Mouse (Mus musculus) hindbrain, postnatal 0 days (tissue): Measurements from ENCODE around the gene Cdh4. TPM values are rescaled to one million over a fixed set of nuclear protein-coding genes. Genes with fewer than 3 reads are reported as not detected.

Experiments used
- ATAC-seq: fragments of 200-750 bp; cut with Nextera tagmentation; 2 replicates; pipeline ENCODE4 v1.8.0; 2017; ENCODE audit warnings: mild to moderate bottlenecking, moderate TSS enrichment, moderate library complexity
- DNase-seq: peaks from one replicate; pipeline ENCODE4 v3.0.0-alpha.2; 2015; ENCODE audit warnings: low spot score
- H3K27ac ChIP-seq: fragments of 300-500 bp; sonication (generic); 2 replicates; pipeline ENCODE4 v1.5.1; 2014; ENCODE audit warnings: mild to moderate bottlenecking
- H3K27me3 ChIP-seq: fragments of 300-500 bp; sonication (generic); 2 replicates; pipeline ENCODE4 v1.6.1; 2014; ENCODE audit warnings: low read length, mixed read lengths; ENCODE audit not compliant: insufficient read depth
- H3K36me3 ChIP-seq: fragments of 300-500 bp; sonication (generic); 2 replicates; pipeline ENCODE4 v1.6.1; 2014; ENCODE audit warnings: low read length, mixed read lengths; ENCODE audit not compliant: insufficient read depth
- H3K4me1 ChIP-seq: fragments of 300-500 bp; sonication (generic); 2 replicates; pipeline ENCODE4 v1.6.1; 2014; ENCODE audit warnings: antibody characterized with exemption, low read length, mixed read lengths; ENCODE audit not compliant: insufficient read depth
- H3K4me2 ChIP-seq: fragments of 300-500 bp; sonication (generic); 2 replicates; pipeline ENCODE4 v1.6.1; 2014; ENCODE audit warnings: low read depth, mild to moderate bottlenecking, low read length, moderate library complexity, mixed read lengths
- H3K4me3 ChIP-seq: fragments of 300-500 bp; sonication (generic); 2 replicates; pipeline ENCODE4 v1.5.1; 2014; ENCODE audit warnings: low read length
- H3K9ac ChIP-seq: fragments of 300-500 bp; sonication (generic); replicated peaks from 2 replicates; pipeline ENCODE4 v1.6.1; 2014; ENCODE audit warnings: mild to moderate bottlenecking, low read length, moderate library complexity, mixed read lengths
- H3K9me3 ChIP-seq: fragments of 300-500 bp; sonication (generic); 2 replicates; pipeline ENCODE4 v1.6.1; 2016; ENCODE audit warnings: low read length, mixed read lengths
- CTCF ChIP-seq: IDR thresholded peaks from 2 replicates; pipeline ENCODE4 v1.5.1; 2016; ENCODE audit warnings: antibody characterized with exemption, control low read depth, low read depth
- WGBS: fragments of 180-500 bp; shearing (Covaris S2); extraction: QIAGEN DNeasy Blood & Tissue Kit; methylation state at CpG from one replicate; pipeline ENCODE4 v1.1.7; 2014; 5-methylcytosine and 5-hydroxymethylcytosine counted together
- polyA plus RNA-seq: library from polyadenylated mRNA; unstranded; fragments of >200 nt; fragmentation: Nextera tagmentation; extraction: Ambion mirVana; gene quantifications from 2 replicates; pipeline ENCODE4 v1.2.1, GENCODE M21; 2015
- total RNA-seq: library from RNA; depleted of rRNA; stranded (reverse); fragments of >200 nt; gene quantifications from 2 replicates; pipeline ENCODE4 v1.2.3, GENCODE M21; 2014

Cdh4 gene
- total and polyA plus RNA-seq, 2 experiments from 2014 or later, result 42.1 to 66.8 TPM

DNA sequence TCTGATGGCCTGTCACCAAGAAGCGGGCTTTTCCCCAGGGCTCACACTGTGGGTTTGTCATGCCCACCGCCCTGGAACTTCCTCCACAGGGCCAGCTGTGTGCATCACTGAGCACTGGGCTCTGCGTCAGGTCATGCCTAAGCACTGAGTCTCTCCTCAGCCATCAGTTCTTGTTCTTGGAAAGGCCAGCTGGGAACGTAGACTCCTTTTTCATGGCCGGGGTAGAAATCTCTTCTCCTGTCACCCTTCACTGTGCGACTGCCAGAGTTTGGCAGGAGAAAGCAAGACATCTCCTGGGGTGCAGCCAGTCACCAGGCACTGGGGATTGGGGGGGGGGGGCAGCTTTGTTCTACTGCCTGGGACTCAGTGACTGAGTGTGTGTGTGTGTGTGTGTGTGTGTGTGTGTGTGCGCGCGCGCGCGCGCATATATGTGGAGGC lies 222.0 kb downstream of the Cdh4 start:
- DNase-seq (peak; percentile 73), ATAC-seq (peak; percentile 87)
- H3K9ac ChIP-seq, result no peak overlapping the region
- TF ChIP-seq CTCF, result no peak
- no peak overlapping the region for H3K4me2 ChIP-seq
- H3K36me3 ChIP-seq, result no peaks in the 10 kb centered on the region
- H3K4me3 ChIP-seq, result no peak overlapping the region
- H3K27ac ChIP-seq, result no peak overlapping the region
- 56% methylated on average over 13 of the region's 13 CpGs for WGBS
- no peaks in the 10 kb centered on the region for H3K9me3 ChIP-seq
- H3K27me3 ChIP-seq, result no peaks in the 10 kb centered on the region; the same call in 1 of the 2 replicates
- H3K4me1 ChIP-seq, result 0 out of 2 replicates have a peak, but pooled peaks cover 4% of the 10 kb centered on the region

- Histone ChIP-seq H3K27ac (no peak overlapping the region), H3K9ac (no peak overlapping the region), H3K4me3 (no peak overlapping the region), H3K4me2 (no peak overlapping the region), H3K4me1 (no peaks in the 10 kb centered on the region), H3K36me3 (no peaks in the 10 kb centered on the region), H3K9me3 (no peaks in the 10 kb centered on the region), H3K27me3 (no peaks in the 10 kb centered on the region)
- ATAC-seq, result no peak
- TF ChIP-seq CTCF, result no peak
- 38% methylated on average over 10 of the region's 10 CpGs for WGBS
- peak; percentile 11 for DNase-seq
These were observed 228.5 kb downstream of the Cdh4 start for GRCm38 (mm10) chr2:179670689-179671088.

DNA sequence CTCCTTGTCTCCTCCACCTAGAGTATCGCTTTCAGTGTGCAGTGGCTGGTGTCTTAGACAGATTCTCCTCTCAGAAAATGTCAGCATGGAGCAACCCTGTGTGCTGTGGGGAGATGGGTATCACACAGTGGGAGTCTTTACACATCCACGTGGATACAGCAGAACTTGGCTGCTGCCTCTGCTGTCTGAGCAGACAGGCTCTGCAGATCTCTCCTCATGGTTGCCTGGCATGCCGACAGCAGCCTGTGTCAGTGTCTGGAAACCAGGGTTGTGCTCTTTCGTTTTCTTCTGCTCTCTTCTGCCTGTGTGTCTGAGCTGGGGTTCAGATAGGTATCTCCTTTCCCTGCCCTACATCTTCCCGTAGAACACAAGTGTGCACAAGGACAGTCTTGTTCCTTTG lies 237.6 kb downstream of the Cdh4 start:
- ATAC-seq, result peak; percentile 41; the same call in 1 of the 2 replicates
- TF ChIP-seq CTCF, result no peak
- DNase-seq, result peak; percentile 53

GRCm38 (mm10) chr2:179681386-179681785 lies 239.2 kb downstream of the Cdh4 start:
- ATAC-seq (no peak), DNase-seq (no peak)
- 63% methylated on average over 1 of the region's 1 CpGs for WGBS
- no peaks in the 10 kb centered on the region for H3K36me3 ChIP-seq
- H3K4me1 ChIP-seq, result no peaks in the 10 kb centered on the region
- no peaks in the 10 kb centered on the region for H3K27me3 ChIP-seq
- no peak overlapping the region for H3K4me2 ChIP-seq
- H3K9ac ChIP-seq, result no peak overlapping the region
- peak; percentile 77 for TF ChIP-seq CTCF
- no peaks in the 10 kb centered on the region for H3K9me3 ChIP-seq
- H3K4me3 ChIP-seq, result no peak overlapping the region
- no peak overlapping the region for H3K27ac ChIP-seq

More for the DNA sequence above, 237.6 kb downstream of the Cdh4 start:
- no peak overlapping the region for H3K4me2 ChIP-seq
- no peak overlapping the region for H3K27ac ChIP-seq
- H3K9ac ChIP-seq, result no peak overlapping the region
- H3K27me3 ChIP-seq, result no peaks in the 10 kb centered on the region
- WGBS, result 45% methylated on average over 5 of the region's 5 CpGs
- H3K4me1 ChIP-seq, result no peaks in the 10 kb centered on the region
- H3K36me3 ChIP-seq, result no peaks in the 10 kb centered on the region
- H3K9me3 ChIP-seq, result no peaks in the 10 kb centered on the region
- H3K4me3 ChIP-seq, result no peak overlapping the region

DNA sequence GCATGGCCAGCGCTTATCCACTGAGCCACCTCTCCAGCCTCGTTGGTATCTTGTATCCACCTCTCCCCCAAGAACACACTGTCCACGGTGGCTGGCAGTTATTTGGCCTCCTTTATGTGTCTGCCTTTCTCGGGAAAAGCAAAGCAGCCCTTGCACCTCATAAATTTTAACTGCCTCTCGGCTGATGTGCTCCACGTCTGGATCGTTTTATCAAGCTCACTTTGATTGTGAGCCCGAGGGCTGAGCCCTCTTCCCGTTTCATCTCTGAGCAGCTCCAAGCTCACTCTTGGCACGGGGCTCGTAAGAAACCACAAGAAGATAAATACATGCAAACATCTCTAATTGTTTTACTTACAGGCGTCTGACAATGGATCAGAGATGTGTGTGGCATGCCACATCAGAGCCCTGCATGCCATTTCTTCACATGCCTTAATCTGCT lies 245.0 kb downstream of the Cdh4 start:
- no peaks in the 10 kb centered on the region for H3K36me3 ChIP-seq
- no peak for DNase-seq
- no peak for ATAC-seq
- 34% methylated on average over 12 of the region's 12 CpGs for WGBS
- H3K4me1 ChIP-seq, result peaks cover 5% of the 10 kb centered on the region; the same call in 1 of the 2 replicates
- no peaks in the 10 kb centered on the region for H3K27me3 ChIP-seq
- no peak overlapping the region for H3K4me2 ChIP-seq
- H3K9ac ChIP-seq, result no peak overlapping the region
- no peak for TF ChIP-seq CTCF
- no peaks in the 10 kb centered on the region for H3K9me3 ChIP-seq
- no peak overlapping the region for H3K4me3 ChIP-seq
- H3K27ac ChIP-seq, result no peak overlapping the region

DNA sequence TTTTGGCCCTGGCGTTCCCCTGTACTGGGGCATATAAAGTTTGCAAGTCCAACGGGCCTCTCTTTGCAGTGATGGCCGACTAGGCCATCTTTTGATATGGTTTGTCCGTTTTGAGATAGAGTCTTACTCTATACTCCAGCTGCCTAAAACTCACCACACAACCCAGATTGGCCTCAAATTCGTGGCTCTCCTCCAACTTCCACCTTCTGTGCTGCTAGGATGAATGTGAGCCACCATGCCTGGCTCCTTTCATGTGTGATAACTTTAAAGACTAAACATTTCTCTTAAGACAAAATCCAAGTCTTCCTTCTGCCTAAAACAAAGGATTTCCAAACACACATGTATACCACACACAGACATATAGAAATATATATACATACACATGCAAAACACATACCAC lies 246.7 kb downstream of the Cdh4 start:
- TF ChIP-seq CTCF, result no peak
- WGBS, result 75% methylated on average over 5 of the region's 5 CpGs

DNA sequence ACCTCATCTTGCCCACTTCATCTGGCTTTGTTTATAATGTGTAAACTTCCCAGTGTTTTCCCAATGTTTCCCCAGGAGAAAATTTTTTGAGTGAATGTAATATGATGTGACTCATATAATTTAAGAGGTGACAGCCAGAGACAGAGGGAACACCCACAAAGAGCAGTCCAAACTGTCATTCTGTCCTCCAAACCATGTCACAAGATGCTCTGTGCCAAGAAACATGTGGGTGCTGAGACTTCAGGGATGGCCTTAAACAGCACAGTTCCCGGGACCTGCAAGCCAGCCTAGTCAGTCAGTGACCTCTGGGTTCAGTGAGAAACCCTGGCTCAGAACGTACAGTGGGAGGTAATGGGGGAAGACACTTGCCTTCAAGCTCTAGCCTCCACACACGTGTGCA lies 247.5 kb downstream of the Cdh4 start:
- Histone ChIP-seq H3K9ac (no peak overlapping the region), H3K4me3 (no peak overlapping the region), H3K4me1 (peaks cover 9% of the 10 kb centered on the region; the same call in 1 of the 2 replicates), H3K36me3 (no peaks in the 10 kb centered on the region), H3K9me3 (no peaks in the 10 kb centered on the region), H3K4me2 (no peak overlapping the region), H3K27ac (no peak overlapping the region), H3K27me3 (no peaks in the 10 kb centered on the region)
- ATAC-seq, result no peak
- 73% methylated on average over 3 of the region's 3 CpGs for WGBS
- no peak for TF ChIP-seq CTCF
- no peak for DNase-seq

More for the DNA sequence above, 246.7 kb downstream of the Cdh4 start:
- no peak overlapping the region for H3K27ac ChIP-seq
- no peaks in the 10 kb centered on the region for H3K36me3 ChIP-seq
- H3K9me3 ChIP-seq, result no peaks in the 10 kb centered on the region
- no peak overlapping the region for H3K4me2 ChIP-seq
- DNase-seq (no peak), ATAC-seq (no peak)
- no peak overlapping the region for H3K4me3 ChIP-seq
- H3K4me1 ChIP-seq, result peaks cover 5% of the 10 kb centered on the region; the same call in 1 of the 2 replicates
- H3K27me3 ChIP-seq, result no peaks in the 10 kb centered on the region
- H3K9ac ChIP-seq, result no peak overlapping the region
